Mouse (Mus musculus) gastrocnemius, postnatal 4 days (tissue): ENCODE measurements around the gene Svs4. TPM values are rescaled to one million over a fixed set of nuclear protein-coding genes. Genes with fewer than 3 reads are reported as not detected.
"Not testable (repeated sequence)": the region's sequence is repeated elsewhere in the genome, so short reads cannot be mapped to it uniquely, and the experiment has no call there.

Experiments
- DNase-seq, 2 experiments: peaks; one replicate each; pipeline ENCODE4 v3.0.0; 2021 to 2022; ENCODE audit warnings: low spot score in 2 of 2, mixed read lengths in 2 of 2
- long read RNA-seq, 2 experiments: library from polyadenylated mRNA; stranded (forward); transcript quantifications; one replicate each; pipeline ENCODE4 v2.0.0; 2021
- total RNA-seq, 2 experiments: library from RNA; stranded (reverse); gene quantifications; 2 replicates each; pipeline ENCODE4 v1.2.3; 2021

Svs4 gene
- total RNA-seq = not detected
- long read RNA-seq, experiment 1 = 0 reads
- long read RNA-seq, experiment 2 = 0 reads

DNA sequence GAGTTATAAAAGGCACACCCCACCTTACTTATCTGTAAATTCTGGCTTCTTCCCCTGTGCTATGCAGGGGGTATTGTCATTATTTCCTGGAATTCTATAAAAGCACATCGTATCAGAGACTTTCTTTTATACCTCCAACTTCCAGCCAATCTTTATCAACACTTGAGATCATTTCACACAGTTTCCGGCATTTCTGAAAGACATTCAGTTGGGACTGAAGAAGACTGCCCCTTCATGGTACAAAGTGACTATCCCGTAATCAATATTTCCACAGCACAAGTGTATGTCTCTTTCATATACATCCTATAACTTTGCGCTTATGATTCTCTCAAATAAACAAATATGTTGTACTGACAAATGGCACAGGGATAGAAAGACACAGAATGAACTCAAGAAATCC, at the start of gene Svs4:
Svs4 (minus strand) TSS at position 101 of the 400 bp plus-strand sequence.
- no peak for DNase-seq

DNA sequence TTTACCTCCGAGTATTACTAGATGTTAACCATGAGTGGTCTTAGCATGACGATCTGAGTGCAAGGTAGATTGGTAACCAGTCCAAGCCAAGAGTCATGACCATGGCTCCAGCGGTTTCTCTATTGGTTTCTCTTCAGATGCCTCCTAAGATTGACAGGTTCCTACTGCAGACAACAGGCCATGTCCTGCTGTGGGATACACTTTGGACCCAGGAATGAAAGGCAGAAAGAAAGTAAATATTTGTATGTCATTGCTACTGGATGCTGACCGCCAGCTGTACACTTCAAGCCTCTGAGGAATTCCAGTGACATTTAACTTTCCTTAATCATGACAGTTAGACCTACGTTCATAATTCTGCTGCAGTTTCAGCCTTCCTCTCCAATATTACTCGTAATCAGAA, 42.7 kb upstream of the Svs4 start:
- no peak for DNase-seq

DNA sequence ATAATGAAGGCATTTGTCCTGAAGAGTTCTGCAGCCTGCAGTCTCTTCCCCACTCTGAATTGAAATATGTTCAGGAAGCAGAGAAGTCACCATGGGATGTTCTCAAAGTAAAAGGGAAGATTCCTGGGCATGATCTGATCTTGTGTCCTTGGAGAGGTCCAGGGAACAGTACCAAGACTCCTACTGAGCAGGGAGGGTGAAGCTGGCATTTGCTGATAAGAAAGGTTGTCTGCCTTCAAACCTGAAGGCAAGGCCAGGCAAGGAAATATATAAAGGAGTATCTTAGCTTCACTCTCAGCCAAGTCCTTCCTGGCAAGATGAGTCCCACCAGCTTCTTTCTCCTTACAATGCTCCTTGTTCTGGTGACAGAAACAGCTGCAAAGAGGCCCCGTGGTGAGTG, 38.2 kb upstream of the Svs4 start, which contains the start of gene Svs6:
Svs6 (plus strand) TSS at position 301 of the 400 bp plus-strand sequence.
- not testable (repeated sequence) for DNase-seq

DNA sequence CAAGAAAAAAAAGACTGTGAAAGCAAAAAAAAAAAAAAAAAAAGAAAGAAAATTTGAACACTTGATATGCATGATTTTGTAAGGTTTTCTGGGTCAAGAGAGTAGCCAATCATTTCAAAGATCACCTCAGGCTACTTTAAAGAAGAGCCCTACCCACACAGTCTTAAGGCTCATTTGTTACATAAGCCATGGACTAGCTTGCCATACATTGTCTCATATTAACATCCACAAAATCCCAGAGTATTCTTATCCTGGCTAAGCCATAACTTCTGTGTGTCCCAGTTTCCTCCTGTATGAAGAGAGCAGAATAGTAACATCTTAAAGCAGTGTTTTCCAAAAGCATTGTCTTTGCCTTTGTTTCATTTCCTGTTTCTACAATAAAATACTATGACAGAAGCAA, 37.2 kb upstream of the Svs4 start:
- not testable (repeated sequence) for DNase-seq

DNA sequence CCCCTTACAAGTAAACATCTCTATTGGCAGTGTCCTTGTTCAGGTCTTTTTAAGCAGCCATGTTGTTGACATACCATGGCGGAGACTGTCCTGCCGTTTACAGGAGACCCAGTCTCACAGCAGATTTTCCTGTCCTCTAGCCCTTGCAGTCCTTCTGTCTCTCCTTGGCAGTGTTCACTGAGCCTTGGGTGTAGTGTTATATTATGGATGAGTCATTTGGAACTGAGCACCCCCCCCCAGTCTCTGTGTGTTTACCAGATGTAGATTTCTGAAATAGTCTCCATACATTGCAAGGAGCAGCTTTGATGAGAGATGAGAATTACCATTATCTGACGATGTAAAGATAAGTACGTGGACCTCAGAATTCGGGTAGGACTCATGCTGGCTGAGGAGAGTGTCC, 34.3 kb upstream of the Svs4 start:
- no peak for DNase-seq

DNA sequence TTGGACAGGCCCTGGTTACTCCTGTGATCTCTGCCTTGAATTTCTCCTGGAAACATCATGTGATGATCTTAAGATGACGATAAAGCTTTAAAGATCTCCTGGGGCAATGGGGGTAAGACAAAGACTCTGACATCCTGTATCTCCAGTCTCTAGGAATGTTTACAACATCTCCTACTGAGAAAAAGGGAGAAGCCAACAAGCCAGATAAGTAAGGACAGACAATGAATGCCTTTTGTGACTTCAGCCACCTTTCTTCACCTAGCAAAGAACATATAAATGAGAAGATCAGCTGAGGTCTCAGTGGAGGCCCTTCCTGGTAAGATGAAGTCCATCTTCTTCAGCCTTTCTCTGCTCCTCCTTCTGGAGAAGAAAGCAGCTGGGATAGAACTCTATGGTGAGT, 10.7 kb upstream of the Svs4 start, which contains the start of gene Svs3a:
Svs3a (plus strand) TSS at position 301 of the 400 bp plus-strand sequence.
- DNase-seq = not testable (repeated sequence)

DNA sequence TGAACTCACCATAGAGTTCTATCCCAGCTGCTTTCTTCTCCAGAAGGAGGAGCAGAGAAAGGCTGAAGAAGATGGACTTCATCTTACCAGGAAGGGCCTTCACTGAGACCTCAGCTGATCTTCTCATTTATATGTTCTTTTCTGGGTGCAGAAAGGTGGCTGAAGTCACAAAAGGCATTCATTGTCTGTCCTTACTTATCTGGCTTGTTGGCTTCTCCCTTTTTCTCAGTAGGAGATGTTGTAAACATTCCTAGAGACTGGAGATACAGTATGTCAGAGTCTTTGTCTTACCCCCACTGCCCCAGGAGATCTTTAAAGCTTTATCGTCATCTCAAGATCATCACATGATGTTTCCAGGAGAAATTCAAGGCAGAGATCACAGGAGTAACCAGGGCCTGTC, 21.7 kb downstream of the Svs4 start, which contains the start of gene Svs3b:
Svs3b (minus strand) TSS at position 101 of the 400 bp plus-strand sequence.
- not testable (repeated sequence) for DNase-seq

DNA sequence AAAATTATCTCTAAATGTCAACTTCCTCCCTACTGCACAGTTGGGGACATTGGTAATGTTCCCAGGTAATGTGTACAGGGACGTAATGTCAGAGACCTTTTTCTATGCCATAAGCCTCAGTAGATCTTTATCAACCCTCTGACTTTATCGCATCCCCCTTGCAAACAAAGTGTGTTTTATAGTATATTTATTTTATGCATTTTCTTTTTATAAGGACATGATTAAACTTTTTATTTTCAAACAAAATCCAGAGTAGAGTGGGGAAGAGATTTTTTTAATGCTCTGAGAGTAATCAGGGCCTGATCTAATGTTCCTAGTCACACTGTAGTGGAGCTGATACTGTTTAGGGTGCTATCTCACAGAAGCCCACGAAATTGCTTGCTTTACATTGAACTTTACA, 39.9 kb downstream of the Svs4 start, which contains the start of gene Svs2:
Svs2 (minus strand) TSS at position 101 of the 400 bp plus-strand sequence.
- no peak for DNase-seq

DNA sequence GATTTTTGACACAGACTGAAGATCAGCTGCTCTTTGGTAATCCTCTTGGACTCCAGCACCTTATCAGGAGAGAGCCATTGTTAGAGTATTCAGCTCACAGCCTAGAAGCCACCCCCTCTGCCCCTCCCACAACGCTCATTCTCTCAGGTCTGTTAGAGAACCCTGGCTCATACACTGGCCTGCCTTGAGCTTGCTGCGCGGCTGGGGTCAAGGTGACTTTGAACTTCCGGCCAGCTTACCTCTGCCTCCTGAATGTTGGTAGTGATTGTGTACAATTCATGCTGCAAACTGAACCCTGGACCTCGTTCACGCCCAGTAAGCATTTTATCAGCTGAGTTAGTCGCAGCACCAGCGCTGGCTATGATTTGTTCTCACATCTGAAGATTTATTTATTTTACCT, 45.6 kb downstream of the Svs4 start:
- no peak for DNase-seq

DNA sequence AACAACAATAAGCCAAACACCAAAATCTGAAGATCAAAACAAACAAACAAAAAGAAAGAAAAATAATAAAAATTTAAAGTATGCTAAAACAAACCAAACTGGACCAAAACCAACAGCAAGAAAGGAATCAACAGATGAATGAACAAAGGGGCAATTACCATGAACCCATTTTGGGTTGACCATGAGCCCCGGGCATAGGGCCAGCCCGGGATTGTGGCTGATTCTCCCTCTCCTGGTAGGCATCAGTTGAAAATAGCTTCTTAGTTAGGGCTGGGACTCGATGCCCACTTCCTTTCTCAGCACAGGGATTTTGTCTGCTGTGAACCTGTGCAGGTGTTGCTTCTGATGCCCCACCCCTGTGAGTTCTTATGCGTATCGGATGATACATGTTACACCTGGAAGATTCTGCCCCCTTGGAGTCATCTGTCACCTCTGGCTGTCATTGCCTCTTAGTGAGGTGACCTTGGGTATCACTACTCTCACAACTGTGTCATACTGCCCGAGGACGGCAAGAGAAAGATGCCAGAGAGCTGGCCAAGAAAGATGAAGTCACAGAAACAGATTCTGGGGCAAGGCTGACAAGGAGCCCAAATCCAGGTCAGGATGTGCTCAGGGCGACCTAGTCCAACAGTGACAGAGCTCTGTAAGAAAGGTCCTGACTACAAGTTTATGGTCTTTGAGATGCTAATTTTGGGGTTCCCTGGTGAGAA, 49.7 kb downstream of the Svs4 start:
- no peak for DNase-seq

Other genes with a start within 250 kb of the Svs4 start
- 10 to 100 TPM; 19.1 to 21.3 TPM for gene Stk4, start 208.1 kb downstream of the Svs4 start, total RNA-seq
- gene Tomm34, start 207.3 kb downstream of the Svs4 start, total RNA-seq = 10 to 100 TPM; 25.2 to 25.4 TPM
- gene Kcns1, start 107.3 kb downstream of the Svs4 start, total RNA-seq = under 1 TPM; 0.21 to 0.52 TPM
- not detected for gene Wfdc5, start 95.7 kb downstream of the Svs4 start, total RNA-seq
- gene Wfdc12, start 87.9 kb downstream of the Svs4 start, total RNA-seq = not detected
- gene Wfdc15a, start 78.3 kb downstream of the Svs4 start, total RNA-seq = not detected
- gene Wfdc15b, start 56.8 kb downstream of the Svs4 start, total RNA-seq = not detected
- not detected for gene Svs2, start 40.0 kb downstream of the Svs4 start, total RNA-seq
- gene Svs3b, start 21.8 kb downstream of the Svs4 start, total RNA-seq = not detected
- not detected for gene Svs3a, start 10.8 kb upstream of the Svs4 start, total RNA-seq
- not detected for gene Svs6, start 38.3 kb upstream of the Svs4 start, total RNA-seq
- not detected for gene Svs5, start 54.3 kb upstream of the Svs4 start, total RNA-seq
- under 1 TPM; 0.57 to 0.76 TPM for gene Slpi, start 110.6 kb upstream of the Svs4 start, total RNA-seq
- gene Rbpjl, start 124.7 kb upstream of the Svs4 start, total RNA-seq = under 1 TPM; 0.13 to 0.15 TPM
- 1 to 10 TPM; 5.5 to 6.0 TPM for gene Matn4, start 126.7 kb upstream of the Svs4 start, total RNA-seq
- 10 to 100 TPM; 58.1 to 60.1 TPM for gene Sdc4, start 165.4 kb upstream of the Svs4 start, total RNA-seq
- 10 to 100 TPM; 20.8 to 22.2 TPM for gene Sys1, start 178.5 kb upstream of the Svs4 start, total RNA-seq
- 1 to 10 TPM in 1 of 2 experiments, under 1 TPM in 1; 0.96 to 1.9 TPM for gene Gm20458, start 182.5 kb upstream of the Svs4 start, total RNA-seq
- gene Trp53tg5, start 195.3 kb upstream of the Svs4 start, total RNA-seq = not detected
- gene Dbndd2, start 207.6 kb upstream of the Svs4 start, total RNA-seq = 10 to 100 TPM; 13.5 to 15.7 TPM
- gene Pigt, start 219.1 kb upstream of the Svs4 start, total RNA-seq = 10 to 100 TPM; 66.5 to 66.8 TPM